Mouse (Mus musculus) embryonic fibroblast, embryonic 13.5 days (primary cell): Measurements from ENCODE around the gene Syce2.

Experiments used
- CTCF ChIP-seq: IDR thresholded peaks from 2 replicates; pipeline ENCODE4 v1.5.1; 2011; ENCODE audit warnings: mild to moderate bottlenecking, control low read depth, low read length, moderate library complexity, borderline replicate concordance; ENCODE audit not compliant: insufficient read depth
- POLR2A ChIP-seq: IDR thresholded peaks from 2 replicates; pipeline ENCODE4 v1.6.1; 2011; ENCODE audit warnings: low read depth, mild to moderate bottlenecking, control low read depth, low read length, moderate library complexity

- TF ChIP-seq POLR2A (no peak), CTCF (no peak)
Observed at GRCm38 (mm10) chr8:84884728-84885127, 12.8 kb downstream of the Syce2 start.
